Mouse (Mus musculus) megakaryocyte, embryonic 14.5 days (primary cell): ENCODE results near the gene Tmem210.

Source experiments
- FLI1 ChIP-seq: IDR thresholded peaks from 2 replicates; pipeline ENCODE4 v1.6.1; 2012; ENCODE audit warnings: low read length, inconsistent platforms, mixed read lengths
- GATA1 ChIP-seq: IDR thresholded peaks from 3 replicates; pipeline ENCODE4 v1.6.1; 2012; ENCODE audit warnings: mixed read lengths, low read length, inconsistent platforms, borderline replicate concordance

GRCm38 (mm10) chr2:25310180-25310579 is 22.2 kb downstream of the Tmem210 start:
- TF ChIP-seq GATA1 = no peak
- TF ChIP-seq FLI1 = no peak
